Mouse (Mus musculus) layer of hippocampus, adult 11-12 months (tissue): ENCODE measurements around the gene Lrrc75b.

Experiments
- DNase-seq: peaks from one replicate; pipeline ENCODE4 v3.0.0; 2022; ENCODE audit warnings: low spot score

Gene Lrrc75b

GRCm38 (mm10) chr10:75559676-75560548 lies at the start of gene Lrrc75b:
Gene Lrrc75b, minus strand, starts transcription at chr10:75560330.
- peak; percentile 33 for DNase-seq

DNA sequence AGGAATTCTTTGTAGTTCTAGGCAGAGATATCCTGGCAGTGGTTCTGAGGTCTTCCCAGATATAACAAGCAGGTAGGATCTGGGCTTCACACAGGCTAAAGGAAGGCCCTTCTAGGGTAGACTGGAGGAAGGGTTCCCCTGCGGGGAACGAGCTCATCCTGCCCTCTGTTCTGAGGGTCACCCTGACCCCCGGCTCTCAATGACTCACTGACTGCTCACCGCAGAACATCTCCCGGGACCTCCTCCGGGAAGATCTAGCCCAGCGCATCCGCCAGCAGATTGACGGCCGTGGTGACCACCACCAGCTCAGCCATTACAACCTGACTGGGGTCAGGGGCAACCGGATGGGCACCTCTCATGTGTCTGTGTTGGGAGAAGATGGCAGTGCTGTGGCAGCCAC lies 48.8 kb upstream of the Lrrc75b start:
- DNase-seq = no peak

- DNase-seq = no peak
Observed at GRCm38 (mm10) chr10:75607253-75607652, 47.1 kb upstream of the Lrrc75b start.

DNA sequence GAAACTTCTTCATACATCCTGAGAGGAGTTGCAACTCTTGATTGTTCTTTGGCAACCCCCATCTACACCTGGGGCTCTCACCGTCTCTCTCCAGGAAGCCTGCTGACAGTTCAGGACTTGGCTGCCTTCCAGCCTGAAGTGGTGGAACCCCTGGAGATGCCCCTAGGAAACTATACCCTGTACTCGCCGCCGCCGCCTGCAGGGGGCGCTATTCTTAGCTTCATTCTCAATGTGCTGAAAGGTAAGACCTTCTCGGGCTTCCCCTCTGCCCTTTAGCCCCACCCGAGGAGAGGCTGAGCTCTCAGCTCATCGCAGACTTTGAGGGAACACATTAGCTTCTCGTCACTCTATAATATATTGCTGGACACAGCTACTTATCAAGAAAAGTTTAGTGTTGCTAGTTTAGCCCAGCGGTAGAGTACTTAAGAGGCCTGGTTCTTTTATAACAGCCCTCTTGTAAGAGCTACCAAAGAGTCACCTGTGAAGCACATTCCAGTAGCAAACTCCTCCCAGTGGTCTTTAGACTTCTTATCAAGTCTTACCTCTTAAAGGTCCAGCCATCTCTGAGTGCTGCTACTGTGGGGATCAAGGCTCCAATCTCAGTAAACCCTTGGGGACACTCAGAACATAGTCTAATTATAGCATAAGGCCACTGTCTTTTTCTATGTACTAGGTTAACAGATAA lies 45.2 kb upstream of the Lrrc75b start:
- no peak for DNase-seq

DNA sequence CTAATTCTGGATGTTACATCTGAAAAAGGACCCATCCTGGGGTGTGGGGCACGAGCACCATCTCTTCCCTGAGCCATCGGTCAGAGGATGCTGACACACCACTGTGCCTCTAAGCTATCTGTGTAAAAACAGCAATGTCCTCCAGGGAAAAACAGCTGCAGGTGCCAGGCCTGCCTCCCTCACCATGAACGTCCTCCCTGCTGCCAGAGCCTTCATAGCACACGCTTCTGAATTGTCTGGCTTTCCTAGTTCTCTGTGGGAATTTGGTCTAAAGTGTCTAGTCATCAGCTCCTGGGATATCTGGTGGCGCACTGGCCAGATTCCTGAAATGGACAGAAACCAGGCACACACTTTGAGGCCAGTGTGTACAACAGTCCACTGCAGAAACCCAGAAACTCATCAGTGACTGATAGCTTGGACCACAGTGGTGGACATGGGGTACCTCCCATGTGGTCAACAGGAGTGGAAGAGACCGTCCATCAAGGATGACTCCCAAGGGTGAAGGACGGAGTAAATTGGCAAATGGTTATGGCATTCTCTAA lies 40.1 kb upstream of the Lrrc75b start:
- DNase-seq = no peak

DNA sequence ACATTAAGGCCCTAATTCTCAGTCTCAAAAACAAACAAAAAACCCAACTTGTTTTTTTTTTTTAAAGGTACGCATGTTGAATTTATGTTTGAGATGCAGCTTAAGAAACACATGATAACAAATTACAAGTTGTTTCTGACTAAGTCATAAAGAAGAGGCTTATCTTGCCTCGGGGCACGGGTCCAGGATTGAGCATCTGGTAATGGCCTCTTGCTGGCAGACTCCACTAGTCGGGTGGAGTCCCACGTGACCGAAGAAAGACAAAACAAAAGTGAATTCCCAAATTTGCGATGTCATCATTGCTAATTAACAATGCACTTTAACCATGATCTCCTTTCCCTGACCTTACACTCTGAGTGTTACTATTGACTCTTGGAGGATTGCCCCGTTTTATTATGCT lies 35.9 kb upstream of the Lrrc75b start:
- DNase-seq = no peak

DNA sequence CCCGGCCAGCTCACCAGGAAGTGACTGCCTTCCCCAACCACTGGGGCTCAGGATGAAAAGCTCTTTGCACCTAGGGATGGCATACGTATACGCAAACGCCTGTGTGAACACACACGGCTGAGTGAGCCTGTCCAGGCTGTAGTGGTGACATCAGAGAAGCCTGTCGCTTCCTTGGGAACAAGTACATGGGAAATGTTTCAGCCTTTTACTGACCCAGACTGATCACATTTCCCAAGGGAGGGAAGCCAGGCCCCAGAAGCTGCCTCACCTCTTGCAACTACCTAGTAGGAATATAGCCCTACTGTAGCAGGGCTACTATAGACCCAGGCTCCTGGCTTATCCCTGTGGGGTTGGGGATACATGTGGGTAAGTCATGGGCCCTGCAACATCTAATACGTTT lies 32.5 kb upstream of the Lrrc75b start:
- no peak for DNase-seq

DNA sequence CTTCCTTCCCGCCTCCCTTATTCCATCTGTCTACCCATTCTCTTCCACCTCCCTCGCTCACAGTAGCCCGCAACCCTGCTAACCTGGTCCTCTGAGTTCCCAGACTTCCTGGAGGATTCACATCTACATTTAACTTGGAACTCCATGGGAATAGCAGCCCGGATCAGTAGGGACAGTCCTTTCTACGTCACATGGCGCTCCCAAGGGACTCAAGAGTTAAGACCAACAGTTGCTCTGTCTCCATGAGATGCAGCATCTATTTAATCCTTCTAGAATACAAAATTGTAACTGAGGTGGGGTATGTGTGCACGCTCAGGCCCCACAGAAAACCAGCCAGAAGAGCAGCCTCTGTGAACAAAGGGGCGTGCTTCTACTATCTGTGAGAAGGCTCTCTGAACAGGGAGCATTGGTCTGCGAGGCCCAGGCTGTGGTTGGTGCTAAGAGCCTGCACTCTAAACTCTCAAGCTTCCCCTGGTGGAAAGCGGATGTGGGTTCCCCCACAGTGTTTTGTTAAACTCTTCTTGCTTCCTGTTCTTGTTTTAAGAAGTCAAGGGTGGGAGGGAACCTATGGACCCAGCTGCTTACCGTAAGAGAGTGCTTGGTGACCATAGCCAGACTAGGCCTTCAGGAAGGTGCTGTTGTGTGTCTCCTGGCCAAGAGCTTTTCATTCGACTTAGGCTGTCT lies 31.2 kb upstream of the Lrrc75b start:
- DNase-seq = peak; percentile 50

- DNase-seq = no peak
Observed at GRCm38 (mm10) chr10:75589651-75590050, 29.5 kb upstream of the Lrrc75b start.

- DNase-seq = peak; percentile 21
Observed at GRCm38 (mm10) chr10:75589129-75589528, 29.0 kb upstream of the Lrrc75b start, which contains the start of gene Ggt5. Gene Ggt5, plus strand, starts transcription at chr10:75589340.

- no peak for DNase-seq
Observed at GRCm38 (mm10) chr10:75588336-75588735, 28.2 kb upstream of the Lrrc75b start.

DNA sequence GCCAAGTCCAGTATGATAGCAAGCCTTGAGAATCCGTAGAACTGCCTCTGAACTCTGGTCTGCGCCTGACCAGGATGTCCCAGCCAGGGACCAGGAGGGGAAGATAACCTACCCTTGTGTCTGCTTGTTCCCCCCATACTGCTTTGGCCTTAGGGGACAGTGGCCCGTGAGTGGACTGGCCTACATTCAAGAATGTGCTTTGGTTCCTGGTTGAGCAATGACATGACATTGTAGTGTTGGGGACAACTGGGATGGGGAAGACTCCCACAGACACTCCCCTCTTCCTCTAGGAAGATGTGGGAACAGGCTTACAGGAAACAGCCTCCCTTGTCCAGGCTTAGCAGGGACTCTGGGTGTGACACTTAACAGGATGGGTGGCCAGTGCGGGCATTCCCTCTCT lies 27.7 kb upstream of the Lrrc75b start:
- no peak for DNase-seq

DNA sequence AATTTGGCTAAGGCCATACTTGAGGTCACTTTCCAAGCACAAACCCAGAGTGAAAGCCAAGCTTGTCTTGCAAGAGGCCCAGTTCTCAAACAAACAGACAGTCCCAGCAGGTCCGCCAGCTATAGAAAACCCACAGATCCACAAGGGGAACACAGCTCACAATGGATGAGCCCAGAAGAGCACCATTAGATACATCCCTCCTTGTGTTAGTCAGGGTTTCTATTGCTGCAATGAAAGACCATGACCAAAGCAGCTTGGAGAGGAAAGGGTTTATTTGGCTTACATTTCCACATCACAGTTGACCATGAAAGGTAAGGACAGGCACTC lies 26.4 kb upstream of the Lrrc75b start:
- DNase-seq = no peak

DNA sequence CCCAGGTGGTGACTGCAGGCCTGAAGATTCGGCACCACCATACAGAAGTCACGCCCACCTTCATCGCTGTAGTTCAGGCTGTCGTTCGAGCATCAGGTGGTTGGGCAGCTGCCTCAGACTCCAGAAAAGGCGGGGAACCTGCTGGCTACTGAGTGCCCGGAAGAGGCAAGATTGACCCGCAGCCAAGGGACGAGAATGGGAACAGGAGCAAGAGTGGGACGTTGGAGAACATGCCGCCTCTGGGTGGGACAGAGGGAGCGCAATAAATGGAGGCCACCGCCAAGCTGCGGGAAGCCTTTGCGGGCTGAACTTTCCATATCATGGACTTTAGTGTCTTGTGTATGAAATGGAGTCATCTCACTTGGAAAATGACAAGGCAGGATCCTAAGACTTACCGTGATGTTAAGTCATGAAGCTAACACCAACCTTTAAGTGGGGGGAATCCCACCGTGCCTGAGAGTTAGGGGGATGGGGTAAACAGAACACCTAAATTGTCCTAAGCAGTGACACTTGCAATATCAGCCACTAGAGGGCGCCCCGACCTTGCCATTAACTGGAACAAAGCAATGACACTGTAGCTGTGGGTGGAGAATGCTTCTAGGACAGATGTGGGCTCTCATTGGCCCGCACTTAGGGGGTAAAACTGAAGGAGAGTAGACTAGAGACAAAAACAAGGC lies 25.9 kb upstream of the Lrrc75b start:
- peak; percentile 94 for DNase-seq

DNA sequence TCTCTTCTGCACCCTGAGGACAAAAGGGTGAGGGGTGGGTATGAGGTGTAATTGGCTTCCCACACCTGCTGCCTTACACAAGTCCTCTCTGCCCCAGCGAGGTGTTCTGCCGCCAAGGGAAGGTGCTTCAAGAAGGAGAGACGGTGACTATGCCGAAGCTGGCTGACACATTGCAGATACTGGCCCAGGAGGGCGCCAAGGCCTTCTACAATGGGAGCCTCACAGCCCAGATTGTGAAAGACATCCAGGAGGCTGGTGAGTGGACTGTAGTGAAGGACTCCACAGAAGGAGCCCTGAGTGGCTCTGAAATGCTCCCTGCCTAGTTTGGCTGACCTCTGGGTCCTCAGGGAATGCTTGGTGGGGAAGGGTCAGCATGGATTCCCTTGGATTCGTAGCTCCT lies 19.0 kb upstream of the Lrrc75b start:
- DNase-seq = no peak

GRCm38 (mm10) chr10:75573965-75574364 lies 13.8 kb upstream of the Lrrc75b start:
- DNase-seq = no peak

GRCm38 (mm10) chr10:75573181-75573580 lies 13.1 kb upstream of the Lrrc75b start:
- DNase-seq = no peak

- DNase-seq = no peak
Observed at GRCm38 (mm10) chr10:75571937-75572336, 11.8 kb upstream of the Lrrc75b start.

- no peak for DNase-seq
Observed at GRCm38 (mm10) chr10:75570981-75571657, 11.0 kb upstream of the Lrrc75b start.

DNA sequence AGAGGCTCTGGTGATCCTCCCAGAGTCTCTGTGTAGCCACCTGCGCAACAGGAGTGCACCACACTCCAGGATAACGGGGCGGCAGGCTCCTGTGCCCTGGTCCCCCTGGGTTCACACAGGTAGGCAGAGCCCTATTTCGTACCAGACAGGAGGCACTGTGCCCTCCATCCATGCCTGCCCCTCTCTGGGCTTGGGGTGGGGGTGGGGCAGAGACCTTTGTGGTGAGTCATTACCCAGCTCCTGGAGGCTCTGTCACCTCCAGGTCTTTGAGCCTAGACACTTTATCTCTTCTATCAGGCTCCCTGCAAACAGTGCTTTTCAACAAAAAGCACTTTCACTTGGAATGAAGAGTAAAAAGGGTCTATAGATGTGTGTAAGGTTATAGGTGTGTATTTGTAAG lies 8.7 kb upstream of the Lrrc75b start:
- DNase-seq = no peak

- DNase-seq = no peak
Observed at GRCm38 (mm10) chr10:75568441-75568840, 8.3 kb upstream of the Lrrc75b start.

- no peak for DNase-seq
Observed at GRCm38 (mm10) chr10:75568029-75568428, 7.9 kb upstream of the Lrrc75b start.
